Mouse (Mus musculus) embryonic facial prominence, embryonic 13.5 days (tissue): ENCODE results near the gene Mbd3l2. TPM values are rescaled to one million over a fixed set of nuclear protein-coding genes. Genes with fewer than 3 reads are reported as not detected.

Source experiments
- microRNA-seq: library from miRNA; unstranded; fragments of <30 nt; microRNA quantifications from one replicate; pipeline ENCODE4, GENCODE M21; 2016
- polyA plus RNA-seq: library from polyadenylated mRNA; unstranded; fragments of >200 nt; fragmentation: Nextera tagmentation; extraction: Ambion mirVana; gene quantifications from 2 replicates; pipeline ENCODE4 v1.2.1, GENCODE M21; 2015

Mbd3l2 gene
- polyA plus RNA-seq, 1 experiment from 2014 or later: not detected

Small RNAs within 50 kb of the gene (microRNA-seq; reads per million reads assigned to microRNA genes)
- not detected for gene Gm22854

Other genes starting within 250 kb of the Mbd3l2 start
- 112 and 128 TPM in 2 replicates for gene Chordc1, start 138.5 kb upstream of the Mbd3l2 start, polyA plus RNA-seq
- gene Naalad2, start 27.7 kb upstream of the Mbd3l2 start, polyA plus RNA-seq: 3.5 and 5.5 TPM in 2 replicates
- not detected in 2 replicates for gene Ubtfl1, start 26.2 kb upstream of the Mbd3l2 start, polyA plus RNA-seq
- 10.7 and 11.1 TPM in 2 replicates for gene Zfp558, start 47.6 kb downstream of the Mbd3l2 start, polyA plus RNA-seq
- not detected in 2 replicates for gene Mbd3l1, start 47.7 kb downstream of the Mbd3l2 start, polyA plus RNA-seq
- gene Muc16, start 243.9 kb downstream of the Mbd3l2 start, polyA plus RNA-seq: not detected in 2 replicates